Mouse (Mus musculus) embryonic stem cell, embryonic (primary cell): Measurements from ENCODE around the gene Dek.

Experiments used
- CTCF ChIA-PET, 4 experiments: fragments of 300-600 bp in 2 of 4; fragments of 350-600 bp in 2 of 4; sonication (Branson Sonifier 250); formaldehyde crosslinking; loops; one replicate each; lab custom pipeline; 2022; ENCODE audit warnings: inconsistent platforms in 2 of 4; lab: Charles Lee
- POLR2A ChIA-PET, 4 experiments: fragments of 300-600 bp in 2 of 4; fragments of 350-600 bp in 2 of 4; sonication (Branson Sonifier 250); formaldehyde crosslinking; loops; one replicate each; lab custom pipeline; 2022; ENCODE audit warnings: antibody characterized with exemption in 4 of 4, inconsistent platforms in 1 of 4; lab: Charles Lee

Gene Dek

GRCm38 (mm10) chr13:47105711-47106579 is at the start of gene Dek:
Dek (minus strand) TSS chr13:47106201.
- ChIA-PET CTCF (no interaction called here), POLR2A (interaction anchor here (0.6 to 6.9 kb wide), 10 partner anchors 10 to 1658 kb away, joined by 3 to 134 read pairs (median 4); partner anchors contain the start of gene Kdm1b (in 1 of the 4))

- ChIA-PET POLR2A (interaction anchor here in 1 of 4 experiments (1.2 to 1.6 kb wide), 2 partner anchors 125 to 128 kb away, joined by 3 to 6 read pairs; no protein-coding TSS in a partner anchor), CTCF (interaction anchor here in 1 of 4 experiments (1.2 kb wide), 1 partner anchor 132 kb away, joined by 6 read pairs; no protein-coding TSS in a partner anchor)
Observed at GRCm38 (mm10) chr13:47154866-47155265, 48.9 kb upstream of the Dek start.

DNA sequence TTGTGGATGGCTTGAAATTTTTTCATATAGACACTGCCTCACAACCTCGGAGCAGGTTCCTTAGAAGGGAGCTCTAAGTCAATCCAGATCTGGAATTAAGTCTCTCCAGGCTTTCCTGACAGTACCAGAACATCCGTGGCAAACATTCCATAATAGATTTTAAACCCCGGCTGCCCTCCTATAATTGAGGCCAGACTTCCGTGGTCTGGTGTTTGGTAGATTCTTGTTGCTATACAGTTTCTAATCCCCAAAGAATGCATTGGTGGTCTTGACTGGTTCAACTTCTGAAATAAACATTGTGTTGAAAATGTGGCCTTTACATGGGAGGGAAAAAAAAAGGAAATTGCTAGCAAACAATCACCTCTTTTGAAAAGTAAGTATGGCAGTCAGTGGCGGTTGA is 47.2 kb upstream of the Dek start:
- ChIA-PET CTCF (interaction anchor here in 3 of 4 experiments (0.5 to 2.1 kb wide), 9 partner anchors 9 to 134 kb away, joined by 3 to 11 read pairs (median 3); no protein-coding TSS in a partner anchor), POLR2A (interaction anchor here in 1 of 4 experiments (1.2 to 1.6 kb wide), 2 partner anchors 9 to 10 kb away, joined by 3 to 4 read pairs; no protein-coding TSS in a partner anchor)

DNA sequence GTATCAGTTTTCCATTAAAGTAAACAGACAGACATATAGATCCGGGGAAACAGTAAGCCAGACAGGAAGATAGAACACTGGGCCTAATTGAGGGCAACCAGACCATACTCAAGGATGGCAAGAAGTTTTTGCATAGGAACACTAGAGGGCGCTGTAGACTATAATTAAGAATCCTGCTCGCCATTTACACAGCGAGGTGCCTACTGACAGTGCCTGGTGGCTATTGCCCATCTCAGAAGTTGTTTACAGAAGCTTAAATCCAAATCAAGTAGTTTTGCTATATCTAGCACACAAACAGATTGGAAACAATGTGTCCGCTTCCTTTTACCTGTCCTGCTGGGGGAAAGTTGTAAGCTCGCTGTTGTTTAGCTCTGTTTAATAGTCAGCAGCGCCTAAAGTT is 46.4 kb upstream of the Dek start:
- ChIA-PET POLR2A (interaction anchor here in 2 of 4 experiments (0.8 to 1.6 kb wide), 3 partner anchors 9 to 137 kb away, joined by 3 to 4 read pairs (median 3); no protein-coding TSS in a partner anchor), CTCF (interaction anchor here (0.5 to 2.1 kb wide), 13 partner anchors 9 to 536 kb away, joined by 3 to 11 read pairs (median 3); no protein-coding TSS in a partner anchor)

DNA sequence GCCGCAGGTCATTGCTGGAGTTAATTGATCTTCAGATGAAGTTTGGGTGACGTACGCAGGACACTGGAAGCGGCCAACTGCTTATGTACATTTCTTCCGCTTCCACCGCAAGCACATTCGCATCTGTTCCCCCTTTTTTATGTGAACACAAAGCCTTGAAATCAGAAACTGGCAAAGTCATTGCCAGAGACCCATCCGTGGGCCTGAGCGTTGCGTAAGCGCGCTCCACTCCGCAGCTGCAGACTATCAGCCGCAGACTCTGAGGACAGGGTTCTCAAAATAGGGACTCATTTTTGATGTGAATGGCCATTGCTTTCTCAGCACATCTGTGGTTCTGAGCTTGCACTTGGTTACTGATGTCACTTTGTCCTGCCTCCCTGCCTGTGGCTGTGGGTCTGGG is 45.1 kb upstream of the Dek start:
- ChIA-PET CTCF (interaction anchor here in 2 of 4 experiments (0.7 to 2.1 kb wide), 3 partner anchors 8 to 139 kb away, joined by 3 to 9 read pairs (median 3); no protein-coding TSS in a partner anchor), POLR2A (no interaction called here)

- CTCF ChIA-PET, result no interaction called here
- POLR2A ChIA-PET, result interaction anchor here in 1 of 4 experiments (0.5 kb wide), 1 partner anchor 9 kb away, joined by 3 read pairs; no protein-coding TSS in a partner anchor
Observed at GRCm38 (mm10) chr13:47149993-47150392, 44.0 kb upstream of the Dek start.

DNA sequence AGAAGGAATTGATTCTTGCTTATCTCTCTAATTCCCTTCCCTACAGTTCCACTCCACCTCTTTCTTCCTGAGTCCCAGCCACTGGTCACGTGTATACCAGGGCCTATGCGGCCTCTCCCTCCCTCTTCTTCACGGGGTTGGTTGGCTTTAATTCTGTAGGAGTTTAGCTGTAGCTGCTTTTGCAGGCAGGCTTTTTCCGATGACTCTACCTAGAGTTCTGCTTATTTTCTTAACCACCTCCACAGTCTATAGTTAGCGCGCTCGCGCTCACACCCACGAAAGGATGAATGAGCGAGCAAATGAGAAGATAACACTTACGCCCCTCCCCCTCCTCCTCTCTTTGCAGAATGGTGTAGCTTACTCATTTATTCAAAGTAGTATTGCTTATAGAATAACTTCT is 42.6 kb upstream of the Dek start:
- CTCF ChIA-PET, result interaction anchor here in 1 of 4 experiments (1.1 kb wide), 1 partner anchor 24 kb away, joined by 7 read pairs; no protein-coding TSS in a partner anchor

GRCm38 (mm10) chr13:47146388-47146787 is 40.4 kb upstream of the Dek start:
- CTCF ChIA-PET, result no interaction called here
- POLR2A ChIA-PET, result interaction anchor here in 3 of 4 experiments (0.5 to 1.1 kb wide), 3 partner anchors 11 to 79 kb away, joined by 3 read pairs; no protein-coding TSS in a partner anchor

More for the DNA sequence above, 42.6 kb upstream of the Dek start:
- POLR2A ChIA-PET, result interaction anchor here in 2 of 4 experiments (0.5 to 1.0 kb wide), 4 partner anchors 12 to 1027 kb away, joined by 3 to 4 read pairs (median 3); no protein-coding TSS in a partner anchor

DNA sequence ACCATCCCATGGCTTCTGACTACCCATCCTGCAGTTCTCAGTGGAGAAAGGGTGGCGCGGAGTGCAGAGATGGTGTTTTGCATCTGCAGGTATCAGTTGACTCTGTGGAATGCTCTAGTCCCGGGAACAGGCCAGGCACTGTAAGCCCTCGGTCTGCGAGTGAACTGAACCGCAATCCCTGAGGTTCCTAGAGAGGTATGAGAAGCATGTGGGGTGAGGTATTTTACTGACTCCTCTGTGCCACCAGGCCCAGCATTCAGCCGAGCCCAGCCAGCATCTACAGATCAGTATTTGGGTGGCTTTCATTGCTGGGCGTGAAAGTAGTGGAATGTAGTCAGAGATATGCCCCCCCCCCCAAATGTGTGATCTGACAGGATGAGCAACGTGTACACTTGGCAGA is 39.9 kb upstream of the Dek start:
- CTCF ChIA-PET, result no interaction called here
- POLR2A ChIA-PET, result no interaction called here

- ChIA-PET POLR2A (interaction anchor here in 1 of 4 experiments (1.7 kb wide), 1 partner anchor 10 kb away, joined by 4 read pairs; no protein-coding TSS in a partner anchor), CTCF (interaction anchor here in 2 of 4 experiments (0.7 to 1.2 kb wide), 2 partner anchors 9 to 360 kb away, joined by 3 read pairs; no protein-coding TSS in a partner anchor)
Observed at GRCm38 (mm10) chr13:47142764-47143163, 36.8 kb upstream of the Dek start.

- ChIA-PET CTCF (interaction anchor here in 1 of 4 experiments (0.8 kb wide), 1 partner anchor 1355 kb away, joined by 3 read pairs; no protein-coding TSS in a partner anchor), POLR2A (no interaction called here)
Observed at GRCm38 (mm10) chr13:47135741-47136140, 29.7 kb upstream of the Dek start.

DNA sequence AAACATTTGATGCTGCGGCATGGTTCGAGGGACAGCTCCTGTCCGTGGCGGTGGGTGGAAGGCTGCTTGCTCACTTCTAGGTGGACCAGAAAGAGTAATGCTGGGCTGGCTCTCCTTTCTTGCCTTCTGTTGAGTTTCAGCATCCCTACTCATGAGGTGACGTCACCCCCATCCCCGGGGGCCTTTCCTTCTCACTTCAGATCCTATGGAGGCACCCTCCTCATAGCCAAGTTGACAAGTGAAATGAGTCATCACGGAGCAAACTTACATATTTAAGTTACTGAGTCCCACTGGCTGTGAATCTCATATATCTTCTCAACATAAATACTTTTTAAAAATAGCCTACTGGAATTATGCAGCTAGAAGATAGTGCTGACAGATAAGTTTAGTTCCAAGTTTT is 28.8 kb upstream of the Dek start:
- POLR2A ChIA-PET, result no interaction called here
- CTCF ChIA-PET, result interaction anchor here in 1 of 4 experiments (0.5 kb wide), 1 partner anchor 92 kb away, joined by 3 read pairs; no protein-coding TSS in a partner anchor

DNA sequence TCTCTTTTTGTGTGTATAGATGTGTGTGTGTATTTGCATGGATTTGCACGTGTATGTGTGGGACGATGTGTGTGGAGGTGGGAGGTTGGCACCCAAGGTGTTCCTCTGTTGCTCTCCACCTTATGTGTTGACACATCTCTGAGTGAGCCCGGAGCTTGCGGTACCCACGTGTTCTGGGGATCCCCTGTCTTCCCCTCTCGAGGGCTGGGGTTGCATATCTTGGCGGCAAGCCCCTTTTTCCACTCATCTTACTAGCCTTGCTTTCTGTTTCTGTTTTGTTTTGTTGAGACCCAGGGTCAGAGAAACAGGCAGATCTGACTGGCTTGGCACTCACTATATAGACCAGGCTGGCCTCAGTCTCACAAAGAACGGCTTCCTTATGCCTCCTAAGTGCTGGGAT is 27.1 kb upstream of the Dek start:
- POLR2A ChIA-PET, result interaction anchor here in 1 of 4 experiments (1.2 kb wide), 1 partner anchor 11 kb away, joined by 3 read pairs; no protein-coding TSS in a partner anchor
- CTCF ChIA-PET, result interaction anchor here in 1 of 4 experiments (1.0 kb wide), 1 partner anchor 9 kb away, joined by 4 read pairs; no protein-coding TSS in a partner anchor

GRCm38 (mm10) chr13:47129090-47129489 is 23.1 kb upstream of the Dek start:
- POLR2A ChIA-PET, result interaction anchor here in 2 of 4 experiments (0.7 to 0.8 kb wide), 3 partner anchors 9 to 323 kb away, joined by 3 to 5 read pairs (median 4); no protein-coding TSS in a partner anchor
- CTCF ChIA-PET, result interaction anchor here in 1 of 4 experiments (0.6 kb wide), 1 partner anchor 33 kb away, joined by 3 read pairs; no protein-coding TSS in a partner anchor

GRCm38 (mm10) chr13:47125595-47125994 is 19.6 kb upstream of the Dek start:
- CTCF ChIA-PET, result no interaction called here
- POLR2A ChIA-PET, result no interaction called here

DNA sequence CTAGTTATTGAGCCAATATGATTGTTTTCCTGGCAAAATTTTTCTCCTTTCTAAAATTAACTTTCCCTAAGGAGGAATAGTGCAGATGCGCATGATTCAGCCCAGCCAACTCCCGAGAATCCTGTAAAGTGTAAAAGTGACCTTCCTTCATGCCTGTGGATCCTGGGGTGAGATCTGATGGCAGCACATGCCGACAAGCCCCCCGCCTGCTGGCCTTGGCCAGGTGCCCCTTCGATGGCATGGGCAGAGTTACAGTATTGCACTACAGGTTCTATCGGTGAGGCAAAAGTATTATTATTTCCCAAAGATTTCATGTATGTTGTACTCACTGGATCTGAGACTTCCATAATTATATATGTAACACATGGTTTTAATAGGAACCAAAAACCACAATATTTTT is 19.0 kb upstream of the Dek start:
- POLR2A ChIA-PET, result interaction anchor here in 2 of 4 experiments (0.5 to 1.2 kb wide), 2 partner anchors 15 to 181 kb away, joined by 3 read pairs; no protein-coding TSS in a partner anchor
- CTCF ChIA-PET, result interaction anchor here in 1 of 4 experiments (0.8 kb wide), 1 partner anchor 9 kb away, joined by 4 read pairs; no protein-coding TSS in a partner anchor

GRCm38 (mm10) chr13:47124449-47124848 is 18.4 kb upstream of the Dek start:
- ChIA-PET CTCF (interaction anchor here in 2 of 4 experiments (0.5 to 0.8 kb wide), 2 partner anchors 9 to 24 kb away, joined by 4 to 7 read pairs; no protein-coding TSS in a partner anchor), POLR2A (interaction anchor here in 2 of 4 experiments (0.5 to 1.8 kb wide), 4 partner anchors 14 to 182 kb away, joined by 3 to 7 read pairs (median 3); no protein-coding TSS in a partner anchor)
